Mouse (Mus musculus) kidney, postnatal 25 days (tissue): ENCODE results near the gene Lamtor4.
A peak's percentile ranks its signal among the peaks of the same experiment; 100 is the strongest.
"Not testable (repeated sequence)": the region's sequence is repeated elsewhere in the genome, so short reads cannot be mapped to it uniquely, and the experiment has no call there.

ENCODE experiments used
- DNase-seq, 2 experiments: peaks; one replicate each; pipeline ENCODE4 v3.0.0; 2021; ENCODE audit warnings: mixed read lengths in 2 of 2

Gene Lamtor4

GRCm38 (mm10) chr5:138255353-138256093 lies at the start of gene Lamtor4:
Gene Lamtor4, plus strand, starts transcription at chr5:138255482.
- peak; percentile 97 to 99 for DNase-seq

- peak in 1 of 2 experiments; percentile 28 for DNase-seq
Observed at GRCm38 (mm10) chr5:138207253-138207652, 48.0 kb upstream of the Lamtor4 start.

DNA sequence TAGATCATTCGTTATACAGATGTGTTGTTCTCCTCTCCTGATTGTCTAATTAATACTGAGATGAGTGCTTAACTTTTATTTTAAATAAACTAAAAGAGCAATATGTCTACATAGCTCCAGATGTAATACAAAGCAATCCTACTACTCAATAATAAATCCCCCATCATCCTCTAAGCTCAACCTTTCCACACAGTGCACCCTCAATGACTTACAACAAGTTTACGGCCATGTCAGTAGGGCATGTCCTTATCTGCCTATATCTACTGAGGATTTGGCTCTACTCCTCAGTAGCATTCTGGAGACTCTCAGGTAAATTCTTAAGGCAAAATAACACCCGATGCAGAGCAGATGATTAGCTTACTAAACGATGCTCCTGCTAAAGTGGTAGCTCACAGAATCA lies 47.4 kb upstream of the Lamtor4 start:
- DNase-seq, result no peak

DNA sequence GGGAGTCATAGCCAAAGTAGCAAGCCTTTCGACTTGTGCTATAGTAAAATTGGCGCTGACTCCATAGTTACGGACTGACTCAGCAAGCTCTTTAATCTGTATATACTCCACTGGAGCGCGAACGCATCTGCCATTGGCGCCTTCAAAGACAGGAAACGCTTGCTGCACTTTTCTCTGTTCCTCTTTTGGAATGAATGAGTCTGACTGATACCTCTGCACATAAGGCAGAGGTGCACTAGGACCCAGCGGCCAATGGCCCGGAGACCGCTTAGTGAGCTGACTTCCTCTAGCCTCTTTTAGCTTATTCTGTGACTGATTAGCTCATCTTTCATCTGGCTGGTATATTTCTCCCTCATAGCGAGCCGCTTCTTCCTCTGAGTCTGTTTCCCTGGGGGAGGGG lies 38.6 kb upstream of the Lamtor4 start:
- DNase-seq, result not testable (repeated sequence)

DNA sequence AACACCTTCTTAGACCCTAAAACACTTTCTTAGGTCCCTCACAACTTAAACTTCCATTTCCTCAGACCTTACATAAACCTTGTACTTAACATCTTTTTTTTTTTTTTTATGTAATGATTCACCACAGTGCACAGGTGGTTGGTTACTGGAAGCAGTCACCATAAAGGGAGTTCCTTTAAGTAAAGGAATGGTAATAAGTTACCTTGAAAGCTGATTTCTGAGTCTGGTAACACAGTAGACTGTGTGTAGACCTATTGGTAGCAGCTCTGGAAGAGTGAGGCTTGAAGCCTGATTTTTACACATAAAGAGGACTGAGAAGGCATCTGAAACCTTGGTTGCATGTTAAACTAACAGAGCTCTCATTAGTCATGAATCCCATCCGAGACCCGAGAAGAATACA lies 35.4 kb upstream of the Lamtor4 start:
- DNase-seq, result no peak

GRCm38 (mm10) chr5:138222111-138222510 lies 33.2 kb upstream of the Lamtor4 start:
- peak; percentile 92 to 98 for DNase-seq

- DNase-seq, result no peak
Observed at GRCm38 (mm10) chr5:138223287-138223686, 32.0 kb upstream of the Lamtor4 start.

DNA sequence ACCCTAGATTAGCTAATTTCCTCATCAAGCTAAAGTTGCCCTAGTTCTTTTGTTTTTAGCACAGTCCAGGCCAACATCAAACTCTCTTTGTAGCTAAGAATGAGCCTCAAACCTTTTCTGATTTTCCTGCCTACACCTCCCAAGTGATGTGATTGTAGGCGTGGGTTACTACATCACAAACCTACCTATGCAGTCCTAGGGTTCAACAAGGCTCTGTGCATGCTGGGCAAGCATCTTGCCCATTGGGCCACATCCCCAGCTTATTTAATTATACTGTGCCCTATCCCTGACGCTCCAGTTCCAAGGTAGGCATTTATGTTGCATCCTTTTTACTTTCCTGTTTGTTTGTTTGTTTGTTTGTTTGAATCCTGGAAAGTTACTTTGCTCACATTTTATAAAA lies 29.6 kb upstream of the Lamtor4 start, which contains the start of gene Nxpe5:
TSS of gene Nxpe5 (plus strand) at position 199 of the 400 bp plus-strand sequence.
- DNase-seq, result no peak

DNA sequence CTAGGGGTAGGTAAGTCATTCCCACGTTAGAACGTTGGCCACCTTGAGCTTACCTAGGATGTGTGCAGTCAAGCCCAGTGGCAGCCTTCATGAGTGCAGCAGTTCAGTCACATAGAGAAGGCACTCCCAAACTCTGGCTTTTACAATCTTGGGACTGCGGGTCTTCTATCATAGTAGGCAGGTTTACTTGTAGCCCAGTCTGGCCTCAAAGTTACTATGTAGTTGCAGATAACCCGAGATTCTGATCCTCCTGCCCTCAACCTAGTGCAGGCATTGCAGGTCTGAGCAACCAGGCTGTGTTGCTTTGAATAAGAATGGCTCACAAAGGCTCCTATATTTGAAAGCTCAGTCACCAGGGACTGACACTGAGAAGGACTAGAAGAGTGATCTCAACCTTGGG lies 28.8 kb upstream of the Lamtor4 start:
- no peak for DNase-seq

- no peak for DNase-seq
Observed at GRCm38 (mm10) chr5:138227367-138227766, 27.9 kb upstream of the Lamtor4 start.

- peak in 1 of 2 experiments; percentile 72 for DNase-seq
Observed at GRCm38 (mm10) chr5:138228026-138228425, 27.3 kb upstream of the Lamtor4 start.

DNA sequence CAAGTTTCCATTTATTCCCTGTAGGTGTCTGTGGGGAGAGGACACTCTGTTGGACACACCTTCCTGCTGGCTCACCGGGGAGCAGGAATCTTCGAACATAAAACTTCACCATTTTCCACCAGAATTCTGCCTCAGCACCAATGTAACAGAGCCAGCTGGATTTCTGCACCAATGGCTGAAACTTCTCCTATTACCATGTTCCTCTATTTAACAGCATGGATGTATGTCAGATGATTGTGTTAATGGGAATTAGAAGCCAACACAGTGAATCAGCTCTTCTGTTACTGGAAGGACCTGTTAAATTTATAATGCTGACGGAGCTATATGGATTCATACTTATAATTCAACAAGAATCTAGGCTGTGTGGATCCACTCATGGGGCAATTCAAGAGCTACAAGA lies 25.8 kb upstream of the Lamtor4 start:
- DNase-seq, result no peak

DNA sequence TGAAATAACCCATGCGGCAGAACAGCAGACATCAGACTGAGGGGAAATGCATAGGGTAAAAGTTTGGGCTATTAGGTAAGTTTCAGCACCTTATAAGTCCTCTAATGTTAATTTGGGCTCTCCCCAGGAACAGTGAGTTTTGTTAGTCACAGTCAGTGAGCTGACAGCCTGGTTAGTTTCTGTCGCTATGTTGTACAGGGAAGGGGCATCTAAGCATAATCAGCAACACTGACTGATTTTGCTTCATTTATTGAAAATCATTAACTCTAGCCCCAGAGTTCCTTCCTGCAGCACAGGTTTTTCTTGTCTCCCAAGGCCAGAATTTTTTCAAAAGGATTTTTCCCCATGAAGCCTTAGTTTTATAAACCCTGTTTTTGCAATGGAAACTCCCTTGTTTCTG lies 21.5 kb upstream of the Lamtor4 start:
- no peak for DNase-seq

- DNase-seq, result no peak
Observed at GRCm38 (mm10) chr5:138234224-138234623, 21.1 kb upstream of the Lamtor4 start.

DNA sequence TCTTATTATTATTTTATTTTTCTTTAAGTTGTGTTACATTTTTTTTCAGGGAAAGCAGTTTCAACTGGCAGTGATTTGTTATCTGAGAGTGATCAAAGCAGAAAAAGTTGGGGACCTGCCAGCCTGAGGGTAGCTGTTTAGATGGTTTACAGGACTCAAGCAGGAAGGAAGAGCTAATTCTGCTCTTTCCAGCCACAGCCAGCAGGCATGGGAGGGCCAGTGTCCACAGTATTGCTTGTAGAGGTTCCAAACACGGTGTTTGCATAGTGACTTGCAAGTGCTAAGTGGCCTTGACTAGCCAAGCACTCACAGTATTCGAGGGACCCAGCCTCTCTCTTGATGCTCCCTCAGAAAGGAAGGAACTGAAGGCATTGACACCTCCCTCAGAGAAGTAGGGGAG lies 13.8 kb upstream of the Lamtor4 start:
- DNase-seq, result no peak

DNA sequence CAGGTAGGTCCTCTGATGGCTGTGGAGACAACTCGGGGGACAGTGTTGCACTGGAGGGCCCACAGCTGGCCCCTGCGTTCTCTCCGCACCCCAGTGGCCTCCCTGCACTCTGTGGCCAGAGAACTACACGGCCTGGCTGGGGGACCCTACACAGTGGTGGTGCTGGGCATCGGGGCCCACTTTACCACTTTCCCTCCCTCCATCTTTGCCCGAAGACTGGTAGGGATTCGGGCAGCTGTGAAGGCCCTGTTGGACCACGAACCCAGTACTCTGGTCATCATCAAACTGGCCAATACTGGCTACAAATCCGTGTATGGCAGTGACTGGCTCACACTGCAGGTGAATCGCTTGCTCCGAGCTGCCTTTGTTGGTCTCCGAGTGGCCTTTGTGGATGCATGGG lies 4.1 kb upstream of the Lamtor4 start:
- no peak for DNase-seq

DNA sequence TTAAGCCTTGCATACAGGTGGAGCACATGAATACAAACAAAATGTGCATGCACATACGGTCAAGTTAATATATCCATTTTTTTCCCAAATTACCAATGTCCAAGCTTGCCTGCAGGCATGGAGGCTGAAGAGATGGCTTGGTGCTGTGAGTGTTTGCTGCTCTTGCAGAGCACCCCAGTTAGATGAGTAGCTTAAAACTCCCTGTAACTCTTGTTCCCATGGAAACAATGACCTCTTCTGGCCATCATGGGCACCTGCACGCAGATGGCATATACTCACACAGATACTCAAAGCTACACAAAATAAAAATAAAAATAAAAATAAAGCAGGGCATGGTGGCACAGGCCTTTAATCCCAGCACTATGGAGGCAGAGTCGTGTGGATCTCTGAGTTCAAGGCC lies 2.2 kb upstream of the Lamtor4 start:
- no peak for DNase-seq

DNA sequence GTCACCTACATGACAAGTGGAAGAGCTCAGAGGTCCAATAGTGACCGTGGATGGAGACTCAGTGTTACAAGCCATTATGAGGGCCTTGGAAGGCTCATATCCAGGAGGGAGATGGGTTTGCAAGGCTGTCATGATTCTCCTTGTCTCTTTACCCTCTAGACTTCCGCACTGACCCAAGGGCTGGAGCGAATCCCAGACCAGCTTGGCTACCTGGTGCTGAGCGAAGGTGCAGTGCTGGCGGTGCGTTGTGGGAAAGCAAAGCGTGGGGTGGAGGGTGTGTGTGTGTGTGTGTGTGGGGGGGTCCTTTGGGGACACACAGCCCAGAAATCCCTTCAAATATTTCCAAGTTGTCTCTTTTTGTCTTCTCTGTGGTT lies 799 bp downstream of the Lamtor4 start:
- DNase-seq, result peak; percentile 42 to 66

- no peak for DNase-seq
Observed at GRCm38 (mm10) chr5:138256966-138257584, 1.8 kb downstream of the Lamtor4 start.

DNA sequence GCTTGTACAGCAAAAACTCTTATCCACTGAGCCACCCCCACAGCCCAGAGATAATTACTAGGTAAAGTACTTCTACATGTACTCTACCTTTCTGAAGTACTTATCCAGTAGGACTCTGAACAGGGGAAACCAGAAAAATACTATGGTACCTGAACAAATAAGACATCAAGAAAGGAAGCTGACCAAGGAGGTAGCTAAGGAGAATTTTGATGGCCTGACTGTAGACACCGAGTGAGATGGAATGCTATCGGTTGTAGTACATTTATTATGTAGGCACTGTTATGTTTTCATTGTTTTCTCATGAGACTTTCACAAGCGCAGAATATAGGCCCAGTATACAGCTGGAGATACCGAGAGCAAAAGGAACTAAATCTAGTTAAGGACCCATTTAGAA lies 2.3 kb downstream of the Lamtor4 start:
- no peak for DNase-seq

DNA sequence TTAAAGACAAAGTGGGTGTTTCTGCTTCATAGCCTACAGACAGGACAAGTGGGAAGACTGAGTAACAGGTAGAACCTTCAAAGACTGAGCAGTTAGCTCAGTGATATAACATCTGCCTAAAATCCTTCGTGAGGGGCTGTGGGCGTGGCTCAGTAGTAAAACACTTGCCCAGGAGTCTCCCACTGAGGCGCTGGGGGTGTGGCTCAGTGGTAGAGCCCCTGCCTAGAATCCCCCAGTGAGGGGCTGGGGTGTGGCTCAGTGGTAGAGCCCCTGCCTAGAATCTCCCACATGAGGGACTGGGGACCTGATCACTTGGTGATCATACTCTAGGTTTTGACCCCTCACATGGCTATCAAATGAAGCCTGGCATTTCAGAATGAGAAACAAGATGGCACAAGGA lies 2.8 kb downstream of the Lamtor4 start:
- no peak for DNase-seq

DNA sequence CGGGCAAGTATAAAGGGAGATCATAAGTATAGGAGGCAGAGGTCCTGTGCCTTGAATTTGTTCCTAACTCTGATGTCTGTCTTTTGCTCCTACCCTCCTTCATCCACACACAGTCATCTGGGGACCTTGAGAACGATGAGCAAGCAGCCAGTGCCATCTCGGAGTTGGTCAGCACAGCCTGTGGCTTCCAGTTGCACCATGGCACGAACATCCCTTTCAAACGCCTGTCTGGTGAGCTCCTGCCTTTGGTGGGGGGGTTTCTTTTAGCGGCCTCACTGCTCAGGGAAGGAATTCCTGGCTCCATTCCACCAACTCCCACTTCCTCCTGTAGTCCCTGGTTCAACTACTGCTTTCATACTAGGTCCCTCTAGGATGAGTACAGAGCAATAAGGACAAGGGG lies 3.3 kb downstream of the Lamtor4 start:
- DNase-seq, result no peak

GRCm38 (mm10) chr5:138258993-138259392 lies 3.7 kb downstream of the Lamtor4 start:
- DNase-seq, result no peak

GRCm38 (mm10) chr5:138260051-138260450 lies 4.8 kb downstream of the Lamtor4 start:
- DNase-seq, result no peak

GRCm38 (mm10) chr5:138260834-138261233 lies 5.6 kb downstream of the Lamtor4 start:
- DNase-seq, result no peak
